7 mouse cellular contexts compared by ENCODE assay signal in the genomic region with DNA sequence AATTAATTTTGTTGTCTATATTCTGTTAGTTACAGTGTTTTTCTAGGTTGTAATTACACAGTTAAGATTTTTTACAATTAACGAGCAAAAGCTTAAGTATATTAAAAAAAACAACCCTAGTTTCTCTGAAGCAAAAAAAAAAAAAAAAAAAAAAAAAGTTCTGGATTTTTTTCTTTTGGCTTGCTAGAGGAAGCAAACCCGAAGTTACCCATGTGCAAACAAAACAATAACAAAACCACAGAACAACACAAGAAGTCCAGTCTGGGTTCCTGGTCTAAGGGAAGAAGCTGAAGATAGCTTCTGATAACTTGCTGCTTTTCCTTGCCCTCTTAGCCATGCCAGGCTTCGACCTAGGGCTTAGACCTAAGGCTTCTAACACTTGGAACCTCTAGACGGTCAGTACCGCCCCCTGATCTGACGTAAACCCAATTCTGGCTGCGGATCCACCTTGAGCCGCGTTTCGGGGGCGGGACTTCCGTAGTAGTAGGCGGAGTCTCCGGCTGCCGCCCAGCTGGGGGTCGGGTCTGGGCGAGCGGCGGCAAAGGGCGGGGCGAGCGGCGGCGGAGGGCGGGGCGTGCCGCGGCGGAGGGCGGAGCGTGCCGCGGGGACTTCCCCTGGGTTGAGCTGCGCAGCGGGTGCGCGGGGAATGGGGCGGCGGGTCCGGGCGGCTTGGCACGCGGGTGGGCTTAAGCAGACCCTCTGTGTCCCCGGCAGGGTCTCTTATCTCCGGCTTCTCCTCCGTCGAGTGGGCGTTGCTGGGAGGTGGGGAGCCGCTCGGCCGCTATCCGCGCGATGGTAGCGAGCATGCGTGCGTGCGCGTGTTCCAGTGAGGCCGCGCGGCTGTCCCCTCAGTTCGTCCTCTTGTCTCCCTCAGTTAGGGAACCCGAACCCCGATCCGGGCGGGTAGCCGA. TPM values are rescaled to one million over a fixed set of nuclear protein-coding genes. Genes with fewer than 3 reads are reported as not detected.
DNase-seq lines count a peak whose midpoint lies in the region; ATAC-seq lines count a peak whose summit lies in the region.

Gene Immp2l (plus strand): TSS at position 580 of the 911 bp plus-strand sequence.

- no peaks in the 10 kb centered on the region for H3K36me3 ChIP-seq in embryonic facial prominence, embryonic 12.5 days
- no peaks in the 10 kb centered on the region for H3K36me3 ChIP-seq in limb, embryonic 11.5 days (ENCODE audit: control insufficient read depth, insufficient read depth, low read length)
- H3K36me3 ChIP-seq in midbrain, embryonic 14.5 days (ENCODE audit: control insufficient read depth, insufficient read depth, low read length): no peaks in the 10 kb centered on the region

- no peak within 1 kb of the TSS for H3K27ac ChIP-seq in embryonic facial prominence, embryonic 12.5 days
- H3K27ac ChIP-seq in limb, embryonic 11.5 days (replicated peaks; ENCODE audit: low read depth, low read length): no peak within 1 kb of the TSS
- peak within 1 kb of the TSS; percentile 77 for H3K27ac ChIP-seq in midbrain, embryonic 14.5 days (replicated peaks; ENCODE audit: low read depth, low read length)

- peak within 1 kb of the TSS; percentile 65 for H3K9ac ChIP-seq in embryonic facial prominence, embryonic 12.5 days
- peak within 1 kb of the TSS; percentile 85 for H3K9ac ChIP-seq in limb, embryonic 11.5 days (ENCODE audit: low read length)
- peak within 1 kb of the TSS; percentile 68 for H3K9ac ChIP-seq in midbrain, embryonic 14.5 days (replicated peaks; ENCODE audit: low read length)

- H3K4me3 ChIP-seq in embryonic facial prominence, embryonic 12.5 days: peak within 1 kb of the TSS; percentile 53
- peak within 1 kb of the TSS; percentile 67 for H3K4me3 ChIP-seq in limb, embryonic 11.5 days (ENCODE audit: low read depth, low read length)
- H3K4me3 ChIP-seq in midbrain, embryonic 14.5 days (replicated peaks; ENCODE audit: low read depth, low read length): peak within 1 kb of the TSS; percentile 68

- 3% methylated on average over 59 of the region's 68 CpGs for WGBS in embryonic facial prominence, embryonic 12.5 days
- 3% methylated on average over 52 of the region's 68 CpGs for WGBS in limb, embryonic 11.5 days
- WGBS in midbrain, embryonic 14.5 days: 3% methylated on average over 63 of the region's 68 CpGs

- no peaks in the 10 kb centered on the region for H3K27me3 ChIP-seq in embryonic facial prominence, embryonic 12.5 days
- H3K27me3 ChIP-seq in limb, embryonic 11.5 days (ENCODE audit: control insufficient read depth, insufficient read depth, low read length): no peaks in the 10 kb centered on the region
- H3K27me3 ChIP-seq in midbrain, embryonic 14.5 days (ENCODE audit: control insufficient read depth, insufficient read depth, low read length): no peaks in the 10 kb centered on the region

- H3K4me1 ChIP-seq in embryonic facial prominence, embryonic 12.5 days: 0 out of 2 replicates have a peak, but pooled peaks cover 2% of the 10 kb centered on the region
- no peaks in the 10 kb centered on the region for H3K4me1 ChIP-seq in limb, embryonic 11.5 days (ENCODE audit: control insufficient read depth, insufficient read depth, low read length)
- H3K4me1 ChIP-seq in midbrain, embryonic 14.5 days (ENCODE audit: control insufficient read depth, insufficient read depth, low read length): no peaks in the 10 kb centered on the region

- peak; percentile 95 for DNase-seq in adrenal gland, postnatal 25 days
- peak; percentile 99 for DNase-seq in heart, adult 11 months
- DNase-seq in kidney, adult 18-20 months: peak; percentile 95
- DNase-seq in limb, embryonic 11.5 days (ENCODE audit: low spot score): peak; percentile 96
- peak; percentile 95 for DNase-seq in midbrain, embryonic 14.5 days
- DNase-seq in spleen, adult 18-20 months: peak; percentile 96 to 99

- H3K9me3 ChIP-seq in embryonic facial prominence, embryonic 12.5 days: no peaks in the 10 kb centered on the region
- H3K9me3 ChIP-seq in limb, embryonic 11.5 days (ENCODE audit: control insufficient read depth, low read length): no peaks in the 10 kb centered on the region
- no peaks in the 10 kb centered on the region for H3K9me3 ChIP-seq in midbrain, embryonic 14.5 days (ENCODE audit: control insufficient read depth, low read length)

- H3K4me2 ChIP-seq in embryonic facial prominence, embryonic 12.5 days (replicated peaks): peak within 1 kb of the TSS; percentile 61
- peak within 1 kb of the TSS; percentile 78 for H3K4me2 ChIP-seq in limb, embryonic 11.5 days (ENCODE audit: low read depth, severe bottlenecking)
- peak within 1 kb of the TSS; percentile 61 for H3K4me2 ChIP-seq in midbrain, embryonic 14.5 days (ENCODE audit: low read length)

- peak; percentile 94 for ATAC-seq in embryonic facial prominence, embryonic 12.5 days (ENCODE audit: insufficient number of reproducible peaks, insufficient read depth, low FRiP score, low TSS enrichment)
- peak; percentile 98 for ATAC-seq in limb, embryonic 11.5 days (ENCODE audit: insufficient number of reproducible peaks, low FRiP score, low TSS enrichment, low read depth)
- ATAC-seq in midbrain, embryonic 14.5 days (ENCODE audit: low FRiP score, low TSS enrichment): peak; percentile 97

RNA-seq across cellular contexts. Expression of gene Immp2l, which starts in this region (rescaled TPM):
- total RNA-seq in adrenal gland, postnatal 25 days (2021): 14.1 and 14.4 TPM in 2 replicates
- polyA plus RNA-seq in embryonic facial prominence, embryonic 12.5 days (2016; fragmentation: Nextera tagmentation; extraction: Ambion mirVana): 11.6 and 12.4 TPM in 2 replicates
- 8.0 and 8.1 TPM in 2 replicates for polyA plus RNA-seq in limb, embryonic 11.5 days (2014; fragmentation: Nextera tagmentation; extraction: Ambion mirVana)
- 5.5 and 7.3 TPM in 2 replicates for polyA plus RNA-seq in midbrain, embryonic 14.5 days (2014; fragmentation: Nextera tagmentation; extraction: Ambion mirVana)
